Mouse (Mus musculus): ENCODE results near the gene S100b. TPM values are rescaled to one million over a fixed set of nuclear protein-coding genes. Genes with fewer than 3 reads are reported as not detected.

The S100b gene
- polyA plus RNA-seq, 1 experiment from 2014 or later: 0.42 TPM

GRCm38 (mm10) chr10:76271238-76271637 is 17.6 kb downstream of the S100b start:
- no peaks in the 10 kb centered on the region for H3K4me1 ChIP-seq (replicated peaks; ENCODE audit: insufficient read depth, low read length)
- no peak for ATAC-seq (replicated peaks; ENCODE audit: low FRiP score, low read depth)
- peaks cover 63% of the 10 kb centered on the region; the same call in 1 of the 2 replicates for H3K36me3 ChIP-seq (ENCODE audit: insufficient read depth, low read length)
- no peak overlapping the region for H3K9ac ChIP-seq (ENCODE audit: low read depth, low read length)
- DNase-seq (ENCODE audit: low spot score): peak; percentile 51
- no peaks in the 10 kb centered on the region for H3K27me3 ChIP-seq (ENCODE audit: insufficient read depth, low read length)
- 47% methylated on average over 8 of the region's 8 CpGs for WGBS
- no peak overlapping the region for H3K27ac ChIP-seq
- no peak overlapping the region for H3K4me3 ChIP-seq (replicated peaks; ENCODE audit: low read depth, low read length)
- TF ChIP-seq CTCF (IDR thresholded peaks at IDR 0.05; ENCODE audit: low read depth): peak; percentile 71
- no peak overlapping the region for H3K4me2 ChIP-seq (ENCODE audit: low read length)
- no peaks in the 10 kb centered on the region for H3K9me3 ChIP-seq (replicated peaks; ENCODE audit: low read length)

- H3K36me3 ChIP-seq (ENCODE audit: insufficient read depth, low read length): peaks cover 56% of the 10 kb centered on the region
- TF ChIP-seq CTCF (IDR thresholded peaks at IDR 0.05; ENCODE audit: low read depth): no peak
- no peaks in the 10 kb centered on the region for H3K27me3 ChIP-seq (ENCODE audit: insufficient read depth, low read length)
- no peaks in the 10 kb centered on the region for H3K4me1 ChIP-seq (replicated peaks; ENCODE audit: insufficient read depth, low read length)
- no peak overlapping the region for H3K27ac ChIP-seq
- no peak for ATAC-seq (replicated peaks; ENCODE audit: low FRiP score, low read depth)
- H3K4me2 ChIP-seq (ENCODE audit: low read length): no peak overlapping the region
- no peaks in the 10 kb centered on the region for H3K9me3 ChIP-seq (replicated peaks; ENCODE audit: low read length)
- WGBS: 73% methylated on average over 10 of the region's 10 CpGs
- H3K4me3 ChIP-seq (replicated peaks; ENCODE audit: low read depth, low read length): no peak overlapping the region
- H3K9ac ChIP-seq (ENCODE audit: low read depth, low read length): no peak overlapping the region
- DNase-seq (ENCODE audit: low spot score): no peak
These were observed 21.6 kb downstream of the S100b start for GRCm38 (mm10) chr10:76275256-76275655.

GRCm38 (mm10) chr10:76278541-76279097 is 25.0 kb downstream of the S100b start:
- H3K4me2 ChIP-seq (ENCODE audit: low read length): no peak overlapping the region
- 67% methylated on average over 5 of the region's 5 CpGs for WGBS
- no peak for TF ChIP-seq CTCF (IDR thresholded peaks at IDR 0.05; ENCODE audit: low read depth)
- H3K9ac ChIP-seq (ENCODE audit: low read depth, low read length): no peak overlapping the region
- no peaks in the 10 kb centered on the region for H3K9me3 ChIP-seq (replicated peaks; ENCODE audit: low read length)
- peaks cover 45% of the 10 kb centered on the region for H3K36me3 ChIP-seq (ENCODE audit: insufficient read depth, low read length)
- H3K4me3 ChIP-seq (replicated peaks; ENCODE audit: low read depth, low read length): no peak overlapping the region
- H3K4me1 ChIP-seq (replicated peaks; ENCODE audit: insufficient read depth, low read length): no peaks in the 10 kb centered on the region
- no peak overlapping the region for H3K27ac ChIP-seq
- no peaks in the 10 kb centered on the region for H3K27me3 ChIP-seq (ENCODE audit: insufficient read depth, low read length)
- 0 out of 2 replicates have a peak, but pooled peaks have one; percentile 55 for ATAC-seq (replicated peaks; ENCODE audit: low FRiP score, low read depth)
- DNase-seq (ENCODE audit: low spot score): no peak

GRCm38 (mm10) chr10:76288268-76288993 is 34.8 kb downstream of the S100b start:
- no peak overlapping the region for H3K4me2 ChIP-seq (ENCODE audit: low read length)
- no peaks in the 10 kb centered on the region for H3K27me3 ChIP-seq (ENCODE audit: insufficient read depth, low read length)
- H3K4me1 ChIP-seq (replicated peaks; ENCODE audit: insufficient read depth, low read length): no peaks in the 10 kb centered on the region
- TF ChIP-seq CTCF (IDR thresholded peaks at IDR 0.05; ENCODE audit: low read depth): no peak
- 78% methylated on average over 11 of the region's 11 CpGs for WGBS
- H3K9ac ChIP-seq (ENCODE audit: low read depth, low read length): no peak overlapping the region
- H3K36me3 ChIP-seq (ENCODE audit: insufficient read depth, low read length): peaks cover 43% of the 10 kb centered on the region
- H3K4me3 ChIP-seq (replicated peaks; ENCODE audit: low read depth, low read length): no peak overlapping the region
- H3K27ac ChIP-seq: no peak overlapping the region
- H3K9me3 ChIP-seq (replicated peaks; ENCODE audit: low read length): no peaks in the 10 kb centered on the region
- ATAC-seq (replicated peaks; ENCODE audit: low FRiP score, low read depth) (no peak), DNase-seq (ENCODE audit: low spot score) (no peak)

GRCm38 (mm10) chr10:76289052-76289451 is 35.4 kb downstream of the S100b start:
- H3K4me3 ChIP-seq (replicated peaks; ENCODE audit: low read depth, low read length): no peak overlapping the region
- peaks cover 47% of the 10 kb centered on the region for H3K36me3 ChIP-seq (ENCODE audit: insufficient read depth, low read length)
- ATAC-seq (replicated peaks; ENCODE audit: low FRiP score, low read depth) (no peak), DNase-seq (ENCODE audit: low spot score) (no peak)
- no peak overlapping the region for H3K27ac ChIP-seq
- H3K9me3 ChIP-seq (replicated peaks; ENCODE audit: low read length): no peaks in the 10 kb centered on the region
- no peak for TF ChIP-seq CTCF (IDR thresholded peaks at IDR 0.05; ENCODE audit: low read depth)
- no peaks in the 10 kb centered on the region for H3K4me1 ChIP-seq (replicated peaks; ENCODE audit: insufficient read depth, low read length)
- no peaks in the 10 kb centered on the region for H3K27me3 ChIP-seq (ENCODE audit: insufficient read depth, low read length)
- WGBS: 78% methylated on average over 5 of the region's 5 CpGs
- H3K9ac ChIP-seq (ENCODE audit: low read depth, low read length): no peak overlapping the region
- H3K4me2 ChIP-seq (ENCODE audit: low read length): no peak overlapping the region

GRCm38 (mm10) chr10:76289936-76290671 is 36.5 kb downstream of the S100b start:
- no peak for ATAC-seq (replicated peaks; ENCODE audit: low FRiP score, low read depth)
- no peak overlapping the region for H3K4me3 ChIP-seq (replicated peaks; ENCODE audit: low read depth, low read length)
- H3K27ac ChIP-seq: no peak overlapping the region
- H3K4me1 ChIP-seq (replicated peaks; ENCODE audit: insufficient read depth, low read length): no peaks in the 10 kb centered on the region
- H3K9me3 ChIP-seq (replicated peaks; ENCODE audit: low read length): no peaks in the 10 kb centered on the region
- no peak for TF ChIP-seq CTCF (IDR thresholded peaks at IDR 0.05; ENCODE audit: low read depth)
- H3K4me2 ChIP-seq (ENCODE audit: low read length): no peak overlapping the region
- H3K27me3 ChIP-seq (ENCODE audit: insufficient read depth, low read length): no peaks in the 10 kb centered on the region
- no peak overlapping the region for H3K9ac ChIP-seq (ENCODE audit: low read depth, low read length)
- no peak for DNase-seq (ENCODE audit: low spot score)
- H3K36me3 ChIP-seq (ENCODE audit: insufficient read depth, low read length): peaks cover 54% of the 10 kb centered on the region
- 82% methylated on average over 3 of the region's 3 CpGs for WGBS

Measured in kidney, postnatal 0 days (tissue).